Mouse (Mus musculus) embryonic stem cell, embryonic (primary cell): ENCODE measurements around the gene Glis3.

Source experiments
- CTCF ChIA-PET, 4 experiments: fragments of 300-600 bp in 2 of 4; fragments of 350-600 bp in 2 of 4; sonication (Branson Sonifier 250); formaldehyde crosslinking; loops; one replicate each; lab custom pipeline; 2022; ENCODE audit warnings: inconsistent platforms in 2 of 4; lab: Charles Lee
- POLR2A ChIA-PET, 4 experiments: fragments of 300-600 bp in 2 of 4; fragments of 350-600 bp in 2 of 4; sonication (Branson Sonifier 250); formaldehyde crosslinking; loops; one replicate each; lab custom pipeline; 2022; ENCODE audit warnings: antibody characterized with exemption in 4 of 4, inconsistent platforms in 1 of 4; lab: Charles Lee

The Glis3 gene

GRCm38 (mm10) chr19:28663148-28663547 is 16.7 kb downstream of the Glis3 start:
- ChIA-PET POLR2A (interaction anchor here in 3 of 4 experiments (0.5 to 4.9 kb wide), 9 partner anchors 9 to 715 kb away, joined by 3 to 27 read pairs (median 4); partner anchors contain the start of gene Glis3 (in 1 of the 3)), CTCF (interaction anchor here in 1 of 4 experiments (0.6 kb wide), 1 partner anchor 34 kb away, joined by 3 read pairs; no protein-coding TSS in a partner anchor)

GRCm38 (mm10) chr19:28662474-28662873 is 17.4 kb downstream of the Glis3 start:
- ChIA-PET CTCF (interaction anchor here in 2 of 4 experiments (0.6 kb wide), 2 partner anchors 49 to 577 kb away, joined by 3 to 4 read pairs; no protein-coding TSS in a partner anchor), POLR2A (interaction anchor here in 3 of 4 experiments (0.5 to 4.9 kb wide), 8 partner anchors 8 to 1534 kb away, joined by 3 to 27 read pairs (median 4); partner anchors contain the start of gene Glis3 (in 1 of the 3))

- ChIA-PET CTCF (no interaction called here), POLR2A (interaction anchor here in 1 of 4 experiments (1.0 to 4.9 kb wide), 4 partner anchors 8 to 28 kb away, joined by 3 to 27 read pairs (median 4); no protein-coding TSS in a partner anchor)
Measured at GRCm38 (mm10) chr19:28660912-28661311, 19.0 kb downstream of the Glis3 start.

GRCm38 (mm10) chr19:28657686-28658195 is 22.1 kb downstream of the Glis3 start:
- CTCF ChIA-PET = no interaction called here
- POLR2A ChIA-PET = interaction anchor here in 2 of 4 experiments (0.6 to 1.1 kb wide), 2 partner anchors 9 to 96 kb away, joined by 3 to 5 read pairs; no protein-coding TSS in a partner anchor

GRCm38 (mm10) chr19:28656882-28657281 is 23.0 kb downstream of the Glis3 start:
- ChIA-PET CTCF (no interaction called here), POLR2A (interaction anchor here in 1 of 4 experiments (0.7 to 0.8 kb wide), 2 partner anchors 15 to 637 kb away, joined by 3 to 5 read pairs; no protein-coding TSS in a partner anchor)

GRCm38 (mm10) chr19:28655166-28655565 is 24.7 kb downstream of the Glis3 start:
- ChIA-PET CTCF (no interaction called here), POLR2A (interaction anchor here in 1 of 4 experiments (0.6 kb wide), 1 partner anchor 97 kb away, joined by 3 read pairs; no protein-coding TSS in a partner anchor)

GRCm38 (mm10) chr19:28650836-28651235 is 29.0 kb downstream of the Glis3 start:
- ChIA-PET CTCF (interaction anchor here in 1 of 4 experiments (0.6 kb wide), 1 partner anchor 29 kb away, joined by 3 read pairs; no protein-coding TSS in a partner anchor), POLR2A (interaction anchor here in 1 of 4 experiments (2.3 kb wide), 1 partner anchor 26 kb away, joined by 16 read pairs; no protein-coding TSS in a partner anchor)

- ChIA-PET CTCF (interaction anchor here in 1 of 4 experiments (1.5 kb wide), 1 partner anchor 21 kb away, joined by 5 read pairs; no protein-coding TSS in a partner anchor), POLR2A (interaction anchor here in 3 of 4 experiments (0.6 to 2.4 kb wide), 24 partner anchors 9 to 1101 kb away, joined by 3 to 16 read pairs (median 5); partner anchors contain the start of gene Glis3 (in 1 of the 3))
Measured at GRCm38 (mm10) chr19:28649489-28649888, 30.4 kb downstream of the Glis3 start.

GRCm38 (mm10) chr19:28648881-28649280 is 31.0 kb downstream of the Glis3 start:
- CTCF ChIA-PET = interaction anchor here in 2 of 4 experiments (1.5 to 2.0 kb wide), 2 partner anchors 10 to 20 kb away, joined by 4 to 5 read pairs; no protein-coding TSS in a partner anchor
- POLR2A ChIA-PET = interaction anchor here in 3 of 4 experiments (0.6 to 2.4 kb wide), 25 partner anchors 9 to 464 kb away, joined by 3 to 16 read pairs (median 5); partner anchors contain the start of gene Glis3 (in 2 of the 3)

- CTCF ChIA-PET = interaction anchor here in 2 of 4 experiments (0.6 to 2.0 kb wide), 2 partner anchors 8 to 270 kb away, joined by 4 read pairs; no protein-coding TSS in a partner anchor
- POLR2A ChIA-PET = interaction anchor here in 1 of 4 experiments (2.4 kb wide), 1 partner anchor 10 kb away, joined by 8 read pairs; no protein-coding TSS in a partner anchor
Measured at GRCm38 (mm10) chr19:28647424-28647823, 32.5 kb downstream of the Glis3 start.

- ChIA-PET CTCF (interaction anchor here in 1 of 4 experiments (0.6 kb wide), 1 partner anchor 10 kb away, joined by 7 read pairs; no protein-coding TSS in a partner anchor), POLR2A (interaction anchor here in 2 of 4 experiments (1.0 to 1.9 kb wide), 4 partner anchors 11 to 33 kb away, joined by 4 to 5 read pairs (median 5); partner anchors contain the start of gene Glis3 (in 2 of the 2))
Measured at GRCm38 (mm10) chr19:28646286-28646685, 33.6 kb downstream of the Glis3 start.

GRCm38 (mm10) chr19:28640861-28641381 is 39.0 kb downstream of the Glis3 start:
- POLR2A ChIA-PET = interaction anchor here in 2 of 4 experiments (0.6 kb wide), 2 partner anchors 450 to 1256 kb away, joined by 3 read pairs; no protein-coding TSS in a partner anchor
- CTCF ChIA-PET = interaction anchor here in 1 of 4 experiments (0.6 kb wide), 1 partner anchor 55 kb away, joined by 3 read pairs; no protein-coding TSS in a partner anchor

GRCm38 (mm10) chr19:28635991-28636553 is 43.8 kb downstream of the Glis3 start:
- CTCF ChIA-PET = interaction anchor here in 1 of 4 experiments (0.7 kb wide), 1 partner anchor 10 kb away, joined by 7 read pairs; no protein-coding TSS in a partner anchor

GRCm38 (mm10) chr19:28634986-28635385 is 44.9 kb downstream of the Glis3 start:
- ChIA-PET CTCF (interaction anchor here in 1 of 4 experiments (1.0 kb wide), 1 partner anchor 123 kb away, joined by 4 read pairs; no protein-coding TSS in a partner anchor), POLR2A (interaction anchor here in 3 of 4 experiments (0.6 to 2.1 kb wide), 9 partner anchors 10 to 79 kb away, joined by 3 to 8 read pairs (median 5); no protein-coding TSS in a partner anchor)

More at GRCm38 (mm10) chr19:28635991-28636553, 43.8 kb downstream of the Glis3 start:
- POLR2A ChIA-PET = interaction anchor here in 3 of 4 experiments (0.6 to 2.1 kb wide), 13 partner anchors 8 to 94 kb away, joined by 3 to 9 read pairs (median 3); no protein-coding TSS in a partner anchor

- CTCF ChIA-PET = interaction anchor here in 2 of 4 experiments (0.6 to 1.4 kb wide), 5 partner anchors 14 to 73 kb away, joined by 3 to 5 read pairs (median 3); no protein-coding TSS in a partner anchor
- POLR2A ChIA-PET = interaction anchor here in 2 of 4 experiments (1.1 to 1.4 kb wide), 3 partner anchors 8 to 48 kb away, joined by 3 to 6 read pairs (median 3); no protein-coding TSS in a partner anchor
Measured at GRCm38 (mm10) chr19:28628416-28628815, 51.5 kb downstream of the Glis3 start.

GRCm38 (mm10) chr19:28626189-28626588 is 53.7 kb downstream of the Glis3 start:
- ChIA-PET CTCF (no interaction called here), POLR2A (no interaction called here)

GRCm38 (mm10) chr19:28624571-28624970 is 55.3 kb downstream of the Glis3 start:
- CTCF ChIA-PET = no interaction called here
- POLR2A ChIA-PET = interaction anchor here in 1 of 4 experiments (0.6 kb wide), 1 partner anchor 69 kb away, joined by 3 read pairs; no protein-coding TSS in a partner anchor
